Mouse (Mus musculus): ENCODE data around the gene Map7d1.
"Not testable (repeated sequence)": the region's sequence is repeated elsewhere in the genome, so short reads cannot be mapped to it uniquely, and the experiment has no call there.

Gene Map7d1

DNA sequence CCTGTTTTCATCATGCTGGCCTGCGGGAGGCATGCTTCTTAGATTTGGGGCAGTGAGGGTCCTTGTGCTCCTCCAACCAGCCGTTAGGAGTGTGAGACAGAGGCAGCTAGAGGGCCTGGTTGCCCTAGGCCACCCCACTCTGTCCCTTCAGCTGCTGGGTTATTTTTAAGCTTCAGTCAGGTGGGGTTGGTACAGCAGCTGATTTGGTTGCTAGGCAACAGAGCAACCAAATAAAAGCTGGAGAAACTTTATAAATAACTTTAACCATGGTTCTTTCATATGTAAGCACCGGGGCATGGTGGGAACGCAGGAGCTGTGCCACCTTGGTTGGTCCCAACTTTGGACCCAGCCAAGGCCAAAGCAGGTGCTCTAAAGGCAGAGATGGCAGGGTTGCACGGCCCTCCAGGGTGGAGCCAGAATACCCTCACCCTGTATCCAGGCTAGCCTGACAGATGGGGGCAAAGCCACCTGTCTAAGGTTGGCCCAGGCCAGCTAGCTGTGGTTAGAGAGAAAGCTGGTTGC, 18.4 kb downstream of the Map7d1 start:
- DNase-seq = peak; percentile 19

DNA sequence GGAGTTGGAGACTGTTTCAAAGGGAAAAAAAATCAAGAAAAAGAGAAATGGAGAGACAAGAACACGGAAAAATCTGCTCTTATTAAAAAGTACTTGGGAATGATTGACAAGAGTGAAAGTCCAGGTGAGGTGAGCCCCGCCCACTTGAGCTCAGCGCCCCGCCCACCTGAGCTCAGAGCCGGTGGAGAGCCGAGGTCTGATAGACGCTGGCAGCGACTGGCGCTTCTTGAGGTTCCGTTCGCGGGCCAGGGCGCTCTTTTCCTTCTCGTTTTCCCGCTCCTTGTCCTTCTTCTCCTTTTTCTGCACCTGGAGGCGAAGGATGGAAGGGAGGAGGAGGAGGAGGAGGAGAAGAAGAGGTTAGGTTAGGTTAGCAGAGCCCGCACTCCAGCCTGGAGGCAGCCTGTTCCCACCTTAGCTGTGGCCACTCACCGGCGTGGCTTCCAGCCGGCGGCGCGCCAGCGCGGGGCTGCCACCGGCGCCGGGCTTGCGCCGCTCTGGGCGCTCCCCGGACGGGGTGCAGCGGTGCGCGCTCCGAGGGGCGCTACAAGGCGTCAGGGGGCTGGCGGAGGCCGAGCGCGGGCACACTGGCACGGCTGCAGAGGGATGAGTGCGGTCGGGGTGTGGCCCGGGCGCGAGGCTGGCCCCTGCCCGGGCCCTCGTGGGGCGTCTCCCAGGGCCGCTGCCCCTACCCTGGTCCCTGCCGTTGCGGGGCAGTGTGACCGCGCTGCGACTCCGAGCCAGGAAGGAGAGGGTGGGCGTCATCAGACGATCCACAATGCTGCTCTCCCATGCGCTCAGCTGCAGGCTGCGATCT, 19.5 kb downstream of the Map7d1 start:
- peak; percentile 15 for DNase-seq

DNA sequence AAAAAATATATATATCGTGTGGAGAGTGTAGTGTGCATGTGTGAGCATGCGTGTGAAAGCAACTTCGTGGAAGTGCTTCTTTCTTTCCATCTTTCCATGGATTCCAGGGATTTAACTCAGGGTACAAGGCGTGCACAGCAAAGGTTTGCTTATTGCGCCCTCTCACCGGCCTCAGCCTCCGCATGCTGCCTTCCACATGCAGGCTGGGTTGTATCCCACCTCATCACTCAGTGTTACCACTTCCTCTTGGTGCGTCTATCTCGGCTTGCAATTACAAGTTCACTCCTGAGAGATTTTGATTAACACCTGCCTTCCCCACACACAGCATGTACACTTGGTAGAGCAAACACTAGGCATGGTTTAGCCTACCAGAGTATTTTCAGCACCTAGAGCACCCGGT, 21.0 kb downstream of the Map7d1 start:
- DNase-seq = no peak

DNA sequence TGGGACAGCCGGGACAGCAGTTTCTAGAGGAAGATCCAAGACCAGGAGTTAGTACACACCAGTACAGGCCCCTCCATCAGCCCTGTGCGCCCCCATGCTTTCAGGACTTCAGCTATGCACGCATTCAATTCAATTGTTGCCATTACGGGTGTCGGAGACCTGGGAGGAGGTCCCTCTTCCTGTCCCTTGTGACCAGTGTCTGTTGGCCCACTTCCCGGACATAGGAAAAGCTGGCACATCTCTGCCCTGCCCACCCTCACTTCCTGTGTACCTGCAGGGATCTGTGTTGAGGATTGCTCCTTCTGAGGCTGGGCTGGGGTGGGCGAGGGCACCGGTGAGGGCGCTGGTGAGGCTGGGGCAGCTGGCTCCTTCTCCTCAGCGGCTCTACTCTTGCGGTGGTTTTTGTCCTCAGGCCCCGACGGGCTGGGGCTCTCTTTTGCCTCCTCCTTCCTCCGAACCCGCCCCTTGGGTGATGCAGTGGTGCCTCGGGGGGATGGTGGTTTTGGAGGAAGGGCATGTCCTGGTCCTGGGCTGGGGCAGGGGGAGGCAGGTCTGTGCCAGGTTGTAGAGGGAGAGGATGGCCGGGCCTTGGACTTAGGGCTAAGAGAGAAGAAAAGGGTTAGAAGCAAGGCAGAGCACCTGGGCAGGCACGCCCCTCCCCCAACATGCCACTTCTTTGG, 21.5 kb downstream of the Map7d1 start:
- no peak for DNase-seq

DNA sequence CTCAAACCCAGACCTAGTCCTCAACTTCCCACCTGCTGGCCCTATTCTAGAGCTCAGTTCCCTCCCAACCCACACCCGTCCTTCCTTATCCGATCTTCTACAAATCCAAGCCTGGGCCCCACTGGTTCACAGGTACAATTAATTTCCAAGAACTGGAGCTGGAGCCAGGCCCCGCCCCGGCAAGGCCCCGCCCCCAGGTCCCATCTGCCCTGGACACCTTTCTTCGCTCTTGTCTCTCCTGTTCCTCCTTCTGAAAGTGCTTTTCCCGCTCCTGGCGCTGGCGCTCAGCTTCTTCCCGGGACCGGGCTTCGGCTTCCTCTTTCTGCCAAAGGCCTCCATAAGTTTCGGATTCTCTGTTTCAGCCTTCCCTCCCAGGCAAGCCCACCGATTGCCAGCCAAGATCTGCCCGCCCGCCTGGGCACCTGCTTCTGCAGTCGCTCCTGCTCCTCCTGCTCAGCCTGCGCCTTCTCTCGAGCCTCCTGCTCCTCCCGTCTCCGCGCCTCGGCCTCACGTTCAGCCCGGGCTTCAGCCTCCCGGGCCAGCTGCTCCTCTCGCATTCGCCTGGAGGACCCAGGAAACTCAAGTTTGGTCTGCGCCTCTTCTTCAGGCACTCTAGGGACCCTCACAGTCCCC, 22.4 kb downstream of the Map7d1 start:
- DNase-seq = no peak

DNA sequence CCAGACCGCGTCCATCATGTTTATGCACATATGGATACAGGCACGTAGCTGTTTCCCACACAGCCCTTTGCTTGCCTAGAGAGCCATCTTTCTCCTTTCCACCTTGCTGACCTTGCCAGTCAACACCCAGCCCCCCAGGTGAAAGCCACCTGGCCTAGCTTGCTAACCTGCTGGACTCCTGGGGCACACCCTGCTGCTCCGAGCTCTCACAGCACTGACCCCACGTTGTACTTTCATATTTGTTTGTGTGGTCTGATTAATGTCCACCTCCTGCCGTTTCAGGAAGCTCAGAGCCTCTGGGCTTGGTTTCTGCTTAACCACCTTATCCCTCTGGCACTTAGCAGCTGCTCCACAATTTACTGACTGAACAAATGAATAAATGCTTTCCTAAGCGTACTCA, 26.2 kb downstream of the Map7d1 start:
- DNase-seq = peak; percentile 27

DNA sequence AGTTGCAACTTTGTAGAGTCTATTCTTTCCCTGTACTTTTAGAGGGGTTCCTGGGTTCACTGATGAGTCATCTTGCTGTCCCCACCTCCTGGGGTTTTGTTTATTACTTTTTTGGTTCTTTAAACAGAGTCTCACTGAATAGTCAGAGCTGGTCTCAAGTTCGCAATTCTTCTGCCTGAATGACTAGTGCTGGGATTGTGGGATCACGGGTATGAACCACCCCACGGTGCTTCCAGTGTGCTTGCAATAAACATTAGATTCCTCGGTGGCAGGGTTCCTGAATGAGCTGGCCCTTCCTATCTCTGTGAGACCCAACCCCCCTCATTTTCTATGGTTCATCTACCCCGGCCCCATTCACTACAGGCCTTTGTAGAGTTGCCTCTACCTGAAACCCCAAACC, 28.0 kb downstream of the Map7d1 start:
- DNase-seq = peak; percentile 20

DNA sequence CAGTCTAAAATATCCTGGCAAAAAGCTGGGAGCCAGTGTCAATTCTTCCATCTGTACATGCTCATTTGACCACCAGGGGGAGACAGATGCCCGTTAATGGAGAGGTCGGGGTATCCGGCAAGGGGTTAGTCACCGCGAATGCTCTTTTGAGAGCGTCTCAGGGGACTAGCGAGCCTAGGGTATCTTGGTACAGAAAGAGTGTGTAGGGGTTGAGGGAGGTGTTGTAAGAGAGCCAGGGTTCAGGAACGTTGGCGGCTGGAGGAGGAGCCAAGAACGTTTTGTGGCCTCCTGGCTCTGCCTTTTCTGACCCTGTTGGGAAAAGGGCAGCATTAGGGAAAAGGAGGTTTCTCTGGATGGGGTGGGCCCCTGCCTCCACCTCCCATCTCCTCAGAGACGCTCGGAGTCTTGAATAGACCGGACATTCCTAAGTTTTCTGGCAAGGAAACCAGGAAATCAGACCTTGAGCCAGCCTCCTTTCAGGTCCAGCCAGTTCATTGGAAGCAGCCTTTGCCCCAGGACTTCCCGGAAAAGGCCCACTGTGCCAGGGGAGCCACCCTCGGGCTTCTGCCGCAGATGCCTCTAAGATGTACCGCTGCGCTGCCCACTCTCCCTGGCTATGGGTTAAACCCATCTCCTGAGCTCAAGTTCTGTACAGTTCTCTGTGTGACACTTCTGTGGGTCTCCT, 28.9 kb downstream of the Map7d1 start:
- peak; percentile 95 for DNase-seq

DNA sequence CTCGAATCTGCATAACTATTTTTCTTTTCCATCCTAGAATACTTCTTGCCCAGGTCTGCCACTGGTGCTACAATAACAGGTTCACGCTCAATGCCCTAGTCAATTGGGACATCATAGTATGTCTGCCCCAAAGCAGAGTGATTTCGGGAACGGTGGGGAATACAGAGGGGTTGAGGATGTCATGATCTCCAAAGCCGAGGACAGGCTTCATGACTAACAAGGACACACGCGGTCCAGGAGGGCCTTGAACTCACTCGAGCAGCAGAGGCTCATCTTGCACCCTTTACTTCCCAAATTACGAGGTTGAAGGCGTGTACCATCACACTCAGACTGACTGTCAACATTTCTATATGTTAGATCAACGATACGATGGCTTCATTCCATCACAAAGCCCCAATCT, 29.5 kb downstream of the Map7d1 start:
- no peak for DNase-seq

DNA sequence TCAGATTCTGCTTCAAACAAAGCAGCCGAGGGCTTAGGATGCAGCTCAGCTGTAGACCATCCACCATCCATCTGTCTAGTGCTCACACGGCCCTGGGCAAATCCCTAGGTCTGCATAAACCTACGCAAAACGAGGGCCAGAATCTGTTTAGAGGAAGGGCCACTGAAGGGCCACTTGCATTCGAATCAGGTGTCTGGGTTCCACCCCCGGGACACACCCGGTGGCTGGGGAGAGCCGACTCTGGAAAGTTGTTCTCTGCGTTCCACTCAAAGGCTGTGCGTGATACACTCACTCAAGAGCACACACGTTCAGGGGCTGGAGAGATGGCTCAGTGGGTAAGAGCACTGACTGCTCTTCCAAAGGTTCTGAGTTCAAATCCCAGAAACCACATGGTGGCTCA, 33.5 kb downstream of the Map7d1 start:
- no peak for DNase-seq

DNA sequence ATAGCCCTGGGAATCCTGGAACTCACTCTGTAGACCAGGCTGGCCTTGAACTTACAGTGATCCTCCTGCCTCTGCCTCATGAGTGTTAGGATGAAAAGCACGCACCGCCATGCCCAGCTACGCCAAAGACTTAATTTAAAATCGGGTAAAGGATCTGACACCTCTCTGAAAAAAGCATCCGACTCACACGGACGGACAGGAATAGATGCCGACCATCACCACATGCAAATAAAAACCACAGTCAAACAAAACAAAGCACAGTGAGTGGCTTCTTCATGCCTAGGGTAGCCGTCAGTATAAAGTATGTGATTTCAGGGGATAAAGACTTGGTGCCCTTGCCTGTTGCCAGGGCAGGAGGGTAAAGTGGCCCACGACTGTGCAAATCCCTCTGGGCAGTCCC, 36.1 kb downstream of the Map7d1 start:
- no peak for DNase-seq

DNA sequence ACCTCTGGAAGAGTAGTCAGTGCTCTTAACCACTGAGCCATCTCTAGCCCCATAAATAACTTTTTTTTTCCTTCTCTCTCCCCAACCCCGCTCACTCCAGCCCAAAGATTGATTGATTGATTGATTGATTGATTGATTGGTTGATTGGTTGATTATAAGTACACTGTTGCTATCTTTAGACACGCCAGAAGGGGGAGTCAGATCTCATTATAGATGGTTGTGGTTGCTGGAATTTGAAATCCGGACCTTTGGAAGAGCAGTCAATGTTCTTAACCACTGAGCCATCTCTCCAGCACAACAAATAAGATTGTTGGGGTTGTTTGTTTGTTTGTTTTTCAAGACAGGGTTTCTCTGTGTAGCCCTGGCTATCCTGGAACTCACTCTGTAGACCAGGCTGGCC, 36.6 kb downstream of the Map7d1 start:
- DNase-seq = not testable (repeated sequence)

DNA sequence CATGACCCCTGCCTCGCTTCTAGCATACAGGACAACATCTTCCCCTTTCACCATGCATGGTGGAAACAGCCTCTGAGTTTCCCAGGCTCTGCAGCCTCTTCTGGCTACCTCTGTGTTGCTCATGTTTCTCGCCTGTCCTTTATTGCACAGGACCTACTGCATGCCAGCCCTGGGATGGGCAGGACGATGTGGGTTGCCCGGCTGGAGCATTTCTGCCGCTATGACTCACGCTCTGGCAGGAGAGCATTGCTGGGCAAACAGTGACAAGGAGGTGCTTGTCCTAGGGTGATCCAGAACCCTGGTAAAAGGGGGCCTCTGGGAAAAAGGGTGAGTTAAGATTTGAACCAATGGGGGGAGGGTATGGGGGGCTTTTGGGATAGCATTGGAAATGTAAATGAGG, 38.4 kb downstream of the Map7d1 start:
- DNase-seq = no peak

DNA sequence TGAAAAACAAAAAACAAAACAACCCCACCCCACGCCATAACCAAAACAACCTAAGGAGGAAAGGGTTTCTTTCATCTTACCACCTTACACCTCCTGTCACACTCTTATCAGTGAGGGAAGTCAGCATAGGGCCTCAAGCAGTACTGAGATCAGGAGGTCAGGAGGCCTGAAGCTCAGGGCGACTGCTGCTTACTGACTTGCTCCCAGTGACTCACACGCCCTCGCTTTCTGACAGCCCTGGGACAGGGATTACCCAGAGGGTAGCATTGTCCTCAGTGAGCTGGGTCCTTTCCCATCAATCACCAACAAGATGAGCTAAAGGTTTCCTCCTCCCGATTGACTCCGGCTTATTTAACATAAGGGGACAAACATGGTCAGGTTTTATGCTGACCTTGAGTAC, 49.1 kb downstream of the Map7d1 start:
- no peak for DNase-seq

DNA sequence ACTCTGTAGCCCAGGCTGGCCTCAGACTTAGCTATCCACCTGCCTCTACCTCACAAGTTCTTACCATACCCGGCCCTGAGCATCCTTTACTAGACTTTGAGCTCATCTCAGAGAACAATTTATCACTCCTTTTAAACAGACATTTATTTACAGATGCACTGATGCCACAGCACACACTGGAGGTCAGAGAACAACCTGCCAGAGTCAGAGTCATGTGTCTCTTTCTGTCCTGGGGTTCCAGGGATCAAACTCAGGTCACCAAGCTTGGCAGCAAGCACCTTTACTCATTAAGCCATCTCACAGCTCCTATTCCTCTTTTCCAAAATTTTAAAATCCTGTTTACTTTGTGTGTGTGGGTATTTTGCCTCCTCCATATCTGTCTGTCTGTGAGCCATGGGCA, 50.8 kb downstream of the Map7d1 start:
- no peak for DNase-seq

DNA sequence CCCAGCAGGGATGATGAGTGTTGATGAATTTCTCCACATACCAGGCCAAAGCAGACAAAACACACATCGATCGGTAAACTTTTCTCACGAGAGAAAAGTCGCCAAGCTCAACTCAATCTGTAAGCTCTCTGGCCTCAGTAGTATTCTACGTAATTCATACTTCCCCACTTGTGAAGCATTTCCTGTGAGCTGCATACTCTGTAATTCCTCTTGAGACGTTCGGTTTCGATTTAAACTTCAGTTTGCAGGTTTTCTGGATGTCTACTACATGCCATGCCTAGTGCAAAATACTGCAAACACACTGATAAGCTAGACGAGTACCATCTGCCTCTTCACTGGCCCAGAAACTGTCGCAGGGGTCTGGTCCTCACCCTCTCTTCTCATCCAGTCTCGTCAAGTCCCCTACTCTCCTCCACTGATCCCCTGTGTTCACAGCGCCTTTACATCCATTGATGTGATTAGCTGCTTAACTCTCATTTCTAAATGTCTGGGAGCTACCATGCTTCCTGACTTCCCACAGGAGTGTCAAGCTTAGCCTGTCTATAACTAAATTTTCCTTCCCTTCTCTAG, 51.4 kb downstream of the Map7d1 start:
- no peak for DNase-seq

DNA sequence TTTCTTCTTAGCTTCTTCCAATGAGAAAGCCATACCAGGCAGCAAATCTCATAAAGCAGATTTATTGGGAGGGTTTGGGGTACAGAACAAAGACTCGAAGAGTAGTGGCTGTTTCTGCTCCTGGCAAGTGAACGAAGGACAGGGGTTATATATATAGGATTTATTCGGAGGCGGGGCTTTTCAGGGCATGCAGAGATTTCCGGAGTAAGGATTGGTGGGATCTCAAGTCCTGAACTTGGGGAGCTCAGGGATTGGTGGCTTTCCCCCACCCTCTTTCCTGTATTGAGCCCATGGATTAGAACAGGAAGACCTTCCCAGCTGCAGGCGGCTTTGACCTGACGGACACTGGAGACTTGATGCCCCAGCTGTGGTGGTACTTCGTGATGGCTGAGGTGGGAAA, 52.1 kb downstream of the Map7d1 start:
- DNase-seq = no peak

DNA sequence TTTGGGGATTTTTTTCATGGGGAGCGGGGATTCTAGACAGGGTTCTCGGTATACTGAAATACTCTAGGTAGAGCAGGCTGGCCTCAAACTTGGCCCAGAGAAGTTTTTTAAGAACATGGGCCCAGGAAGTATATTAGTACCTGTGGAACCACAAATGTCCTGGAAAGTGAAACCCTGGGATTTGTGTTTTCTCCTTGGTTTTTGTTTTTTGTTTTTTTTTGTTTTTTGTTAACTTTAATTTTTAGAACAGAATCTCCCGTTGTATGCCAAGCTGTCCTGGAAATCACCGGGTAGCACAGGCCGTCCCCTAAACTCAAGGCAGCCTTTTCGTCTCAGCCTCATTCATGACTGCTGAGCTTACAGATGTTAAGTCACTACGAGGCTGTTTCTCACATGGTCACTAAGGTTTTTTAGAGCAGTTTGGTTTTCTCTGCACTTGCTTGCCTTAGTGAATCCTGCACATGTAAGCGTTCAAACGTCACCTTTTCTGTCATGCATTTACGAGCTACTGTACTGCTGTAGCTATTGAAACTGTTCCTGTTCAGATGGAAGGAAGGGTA, 52.7 kb downstream of the Map7d1 start:
- no peak for DNase-seq

DNA sequence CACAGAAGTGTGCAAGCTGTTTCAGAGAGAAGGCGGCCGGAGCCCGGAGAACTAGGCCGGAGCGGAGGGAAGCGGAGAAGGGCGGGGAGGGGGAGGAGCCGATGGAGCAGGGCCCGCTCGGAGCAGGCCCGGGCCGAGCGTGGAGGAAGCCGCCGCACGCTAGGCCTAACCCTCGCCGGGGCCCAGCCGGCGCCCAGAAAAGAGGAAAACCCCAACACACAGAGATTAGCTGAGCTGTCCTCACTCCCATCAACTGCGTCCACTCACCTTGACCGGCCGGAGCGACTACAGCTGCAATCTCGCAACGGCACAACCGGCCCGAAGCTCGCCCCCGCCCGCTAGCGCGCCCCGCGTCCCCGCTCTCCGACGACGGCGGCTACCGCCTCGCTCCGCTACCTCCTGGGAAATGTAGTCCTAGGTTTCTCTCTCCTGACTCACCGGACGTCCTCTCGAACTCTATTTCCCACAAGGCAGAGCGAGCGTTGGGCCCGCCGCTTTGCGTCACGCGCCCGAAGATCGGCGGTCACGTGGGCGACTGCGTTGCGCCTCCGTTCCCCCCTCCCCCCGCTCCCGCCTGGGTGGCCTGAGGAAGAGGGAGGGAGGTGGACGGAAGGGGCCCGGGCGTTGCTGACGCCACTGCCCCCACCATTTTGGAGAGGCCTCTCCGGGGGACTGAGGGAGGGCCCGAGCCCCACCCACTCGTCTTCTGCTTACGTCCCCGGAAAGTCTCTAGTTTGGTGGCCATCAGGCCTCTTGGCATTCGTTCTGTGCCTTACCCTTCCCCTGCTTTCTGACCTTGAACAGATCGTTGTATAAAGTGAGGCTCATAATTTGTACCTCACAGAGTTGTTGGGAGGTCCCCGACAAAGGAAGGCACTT, 53.6 kb downstream of the Map7d1 start, which contains the start of gene Thrap3:
TSS of gene Thrap3 (minus strand) at position 458 of the 879 bp plus-strand sequence.
- DNase-seq = peak; percentile 99

DNA sequence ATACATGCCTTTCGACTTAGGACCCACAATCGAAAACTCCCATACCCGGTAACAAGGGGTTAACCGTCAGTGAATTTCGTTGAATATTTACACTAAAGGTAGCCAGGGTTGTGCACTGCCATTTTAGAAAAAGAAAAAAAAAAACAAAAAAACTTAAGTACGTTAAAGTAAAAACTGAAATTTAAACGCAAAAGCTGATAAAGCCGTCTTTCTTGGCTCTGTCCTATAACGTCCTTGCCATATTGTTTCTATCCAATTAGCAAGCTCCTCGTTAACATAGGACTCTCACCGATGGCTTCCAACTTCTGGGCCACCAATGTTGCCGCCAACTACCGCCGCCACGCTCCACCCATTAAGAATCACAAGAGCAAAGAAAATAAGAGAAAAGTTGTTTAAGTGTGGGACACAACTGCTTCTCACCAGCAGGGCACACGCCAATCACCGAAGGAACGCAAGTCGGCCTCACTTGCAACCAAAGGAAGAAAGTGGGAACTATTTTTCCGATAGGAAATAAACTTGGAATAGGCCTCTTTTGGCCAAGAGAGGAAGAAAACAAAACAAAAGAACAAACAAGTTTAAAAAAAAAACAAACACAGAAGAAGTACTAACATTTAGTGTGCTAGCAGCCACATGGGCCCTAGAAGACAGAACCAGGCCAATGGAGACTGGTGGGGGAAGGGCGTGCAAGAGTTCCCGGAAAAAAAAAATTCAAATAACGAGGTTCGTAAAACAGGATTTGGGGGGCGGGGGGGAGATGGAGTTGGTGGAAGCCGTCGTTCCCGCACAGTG, 54.4 kb downstream of the Map7d1 start:
- no peak for DNase-seq

DNA sequence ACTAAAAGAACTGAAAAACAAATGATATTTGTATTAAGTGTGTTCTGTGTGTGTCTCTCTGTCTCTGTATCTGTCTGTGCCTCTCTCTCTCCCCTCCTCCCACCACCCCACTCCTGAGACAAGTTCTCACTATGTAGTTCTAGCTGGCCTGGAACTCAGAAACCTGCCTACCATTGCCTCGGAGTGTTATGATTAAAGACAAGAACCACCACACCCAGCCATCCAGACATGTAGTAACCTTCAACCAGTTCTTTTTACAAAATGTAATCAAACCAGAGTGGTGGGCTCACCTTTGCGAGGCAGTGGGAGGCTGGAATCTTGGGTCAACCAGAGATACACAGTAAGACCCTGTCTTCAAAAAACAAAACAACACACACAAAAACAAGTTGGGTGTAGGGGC, 55.5 kb downstream of the Map7d1 start:
- DNase-seq = no peak

All from cerebellum, adult 8-10 months (tissue).